Mouse (Mus musculus): ENCODE results near the gene Gm6812. TPM values are rescaled to one million over a fixed set of nuclear protein-coding genes. Genes with fewer than 3 reads are reported as not detected.
"Not testable (repeated sequence)": the region's sequence is repeated elsewhere in the genome, so short reads cannot be mapped to it uniquely, and the experiment has no call there.

The Gm6812 gene
- not detected for total RNA-seq (2021)
- long read RNA-seq, experiment 1: 0 reads
- long read RNA-seq, experiment 2: 0 reads

- not testable (repeated sequence) for DNase-seq
Observed at GRCm38 (mm10) chrX:68892953-68893352, at the start of gene Gm6812. Gene Gm6812, minus strand, starts transcription at chrX:68893053.

- no peak for DNase-seq
Observed at GRCm38 (mm10) chrX:68865145-68865544, 27.7 kb downstream of the Gm6812 start.

Other genes with a start within 250 kb of the Gm6812 start
- gene Fmr1, start 214.5 kb downstream of the Gm6812 start, total RNA-seq (2021): 10 to 100 TPM; 42.9 to 44.7 TPM
- gene Fmr1nb, start 131.2 kb downstream of the Gm6812 start, total RNA-seq (2021): 1 to 10 TPM in 1 of 2 experiments, under 1 TPM in 1; 0.39 to 3.2 TPM
- 1 to 10 TPM; 1.5 to 2.1 TPM for gene Gm14698, start 72.0 kb downstream of the Gm6812 start, total RNA-seq (2021)